Mouse (Mus musculus): Measurements from ENCODE around the gene Ppil1. TPM values are rescaled to one million over a fixed set of nuclear protein-coding genes. Genes with fewer than 3 reads are reported as not detected.

The Ppil1 gene
- 83.0 and 122 TPM in 2 replicates for total RNA-seq (2014; fragmentation: Nextera tagmentation)
- 97.1 and 107 TPM in 2 replicates for total RNA-seq (2017)

- ATAC-seq (replicated peaks; ENCODE audit: poor library complexity, severe bottlenecking), result peak; percentile 52
These were observed at the start of gene Ppil1 for GRCm38 (mm10) chr17:29263840-29264633. Ppil1 (minus strand) TSS chr17:29264186.

DNA sequence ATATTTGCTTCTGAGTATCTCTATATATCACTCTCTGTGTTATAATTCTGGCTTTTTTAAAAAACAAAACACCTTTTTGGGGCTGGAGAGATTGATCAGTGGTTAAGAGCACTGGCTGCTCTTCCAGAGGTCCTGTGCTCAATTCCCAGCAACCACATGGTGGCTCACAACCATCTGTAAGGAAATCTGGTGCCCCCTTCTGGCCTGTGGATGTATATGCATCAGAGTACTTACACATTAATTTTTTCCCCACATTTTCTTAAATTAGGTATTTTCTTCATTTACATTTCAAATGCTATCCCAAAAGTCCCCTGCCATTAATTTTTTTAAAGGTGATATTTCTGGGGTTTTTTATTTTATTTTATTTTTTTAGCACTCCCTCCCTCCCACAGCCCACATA lies 49.3 kb upstream of the Ppil1 start:
- ATAC-seq (replicated peaks; ENCODE audit: poor library complexity, severe bottlenecking), result no peak

- ATAC-seq (replicated peaks; ENCODE audit: poor library complexity, severe bottlenecking), result no peak
These were observed 48.1 kb upstream of the Ppil1 start for GRCm38 (mm10) chr17:29312082-29312481.

GRCm38 (mm10) chr17:29311602-29312001 lies 47.6 kb upstream of the Ppil1 start:
- ATAC-seq (replicated peaks; ENCODE audit: poor library complexity, severe bottlenecking), result no peak

GRCm38 (mm10) chr17:29310056-29310623 lies 46.2 kb upstream of the Ppil1 start:
- ATAC-seq (replicated peaks; ENCODE audit: poor library complexity, severe bottlenecking), result no peak

- ATAC-seq (replicated peaks; ENCODE audit: poor library complexity, severe bottlenecking), result 0 out of 2 replicates have a peak, but pooled peaks have one; percentile 7
These were observed 41.9 kb upstream of the Ppil1 start for GRCm38 (mm10) chr17:29305871-29306270.

DNA sequence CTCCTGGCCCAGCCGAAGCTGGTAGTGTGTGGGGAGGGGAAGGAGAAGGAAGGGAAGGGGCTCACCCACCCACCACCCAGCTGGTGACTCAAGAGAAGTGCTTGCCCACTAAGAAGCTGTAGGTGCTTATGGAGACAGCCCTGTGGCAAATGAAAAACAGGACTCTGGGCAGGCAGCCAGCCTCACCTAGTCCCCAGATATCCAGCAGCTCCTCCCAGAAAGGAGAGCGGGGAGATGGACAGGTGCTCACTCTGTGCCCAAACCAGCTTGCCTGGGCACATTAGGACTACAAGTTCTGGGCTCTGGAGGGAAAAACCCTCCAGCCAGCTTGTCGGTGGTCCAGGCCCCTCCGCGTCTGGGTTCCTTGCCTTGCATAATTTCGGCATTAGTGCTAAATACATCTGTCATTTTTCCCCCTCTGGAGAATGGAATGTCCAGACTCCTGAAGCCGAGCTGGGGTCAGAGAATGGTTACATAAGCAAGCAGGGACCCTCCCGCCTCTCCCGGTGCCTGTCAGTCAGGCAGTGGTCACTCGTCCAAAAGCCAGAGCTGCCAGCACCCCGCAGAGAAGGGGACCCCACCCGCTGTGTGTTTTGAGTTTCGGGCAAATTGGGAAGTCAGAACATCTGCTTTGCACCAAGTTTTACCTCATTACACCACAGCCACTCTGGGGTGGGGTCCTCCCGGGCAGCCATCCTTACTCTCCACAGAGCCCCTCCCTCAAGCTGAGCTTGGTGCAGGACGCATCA lies 41.2 kb upstream of the Ppil1 start:
- peak; percentile 42; the same call in 1 of the 2 replicates for ATAC-seq (replicated peaks; ENCODE audit: poor library complexity, severe bottlenecking)

- peak; percentile 69 for ATAC-seq (replicated peaks; ENCODE audit: poor library complexity, severe bottlenecking)
These were observed 40.5 kb upstream of the Ppil1 start for GRCm38 (mm10) chr17:29304376-29305057.

GRCm38 (mm10) chr17:29303856-29304255 lies 39.9 kb upstream of the Ppil1 start:
- ATAC-seq (replicated peaks; ENCODE audit: poor library complexity, severe bottlenecking), result no peak

- ATAC-seq (replicated peaks; ENCODE audit: poor library complexity, severe bottlenecking), result no peak
These were observed 39.1 kb upstream of the Ppil1 start for GRCm38 (mm10) chr17:29303087-29303486.

GRCm38 (mm10) chr17:29302149-29302548 lies 38.2 kb upstream of the Ppil1 start:
- ATAC-seq (replicated peaks; ENCODE audit: poor library complexity, severe bottlenecking), result no peak

- no peak for ATAC-seq (replicated peaks; ENCODE audit: poor library complexity, severe bottlenecking)
These were observed 37.4 kb upstream of the Ppil1 start for GRCm38 (mm10) chr17:29301421-29301820.

DNA sequence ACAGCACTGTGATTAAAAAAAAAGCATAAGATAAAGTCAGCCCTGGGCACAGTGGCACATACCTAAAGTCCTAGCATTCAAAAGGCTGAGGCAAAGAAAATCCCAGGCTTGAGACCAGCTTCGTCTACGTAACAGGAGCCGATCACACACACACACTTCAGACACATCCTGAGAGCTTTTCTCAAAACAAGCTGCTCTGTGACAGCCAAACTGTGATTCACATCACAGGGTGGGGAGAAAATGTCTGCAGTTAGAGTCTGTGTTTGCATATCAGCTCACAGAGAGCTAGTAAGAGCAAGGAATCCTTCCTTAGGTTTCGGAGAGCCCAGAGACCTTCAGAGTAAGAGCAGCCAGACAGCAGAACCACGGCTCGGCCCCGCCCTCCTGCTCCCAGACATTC lies 36.9 kb upstream of the Ppil1 start:
- no peak for ATAC-seq (replicated peaks; ENCODE audit: poor library complexity, severe bottlenecking)

DNA sequence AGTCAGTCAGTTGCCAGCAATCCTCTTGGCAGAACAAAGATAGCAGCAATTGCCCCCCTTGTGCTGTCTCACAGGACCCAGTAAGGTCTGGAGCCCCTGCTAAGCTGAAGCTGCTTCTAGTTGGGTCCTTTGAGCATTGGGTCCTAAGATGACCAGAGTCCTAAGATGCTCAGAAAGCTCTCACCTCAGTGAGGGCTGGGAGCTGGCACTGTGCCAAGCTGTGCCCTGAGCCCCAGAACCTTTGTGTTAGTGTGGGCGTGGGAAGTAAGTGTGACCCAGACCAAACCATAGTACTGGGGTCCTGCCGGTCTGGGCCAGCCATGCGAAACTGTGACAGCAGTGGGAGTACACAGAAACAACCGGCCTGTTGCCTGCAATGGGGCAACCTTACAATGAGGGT lies 35.3 kb upstream of the Ppil1 start:
- no peak for ATAC-seq (replicated peaks; ENCODE audit: poor library complexity, severe bottlenecking)

- no peak for ATAC-seq (replicated peaks; ENCODE audit: poor library complexity, severe bottlenecking)
These were observed 33.8 kb upstream of the Ppil1 start for GRCm38 (mm10) chr17:29297813-29298212.

- ATAC-seq (replicated peaks; ENCODE audit: poor library complexity, severe bottlenecking), result no peak
These were observed 33.3 kb upstream of the Ppil1 start for GRCm38 (mm10) chr17:29297321-29297720.

DNA sequence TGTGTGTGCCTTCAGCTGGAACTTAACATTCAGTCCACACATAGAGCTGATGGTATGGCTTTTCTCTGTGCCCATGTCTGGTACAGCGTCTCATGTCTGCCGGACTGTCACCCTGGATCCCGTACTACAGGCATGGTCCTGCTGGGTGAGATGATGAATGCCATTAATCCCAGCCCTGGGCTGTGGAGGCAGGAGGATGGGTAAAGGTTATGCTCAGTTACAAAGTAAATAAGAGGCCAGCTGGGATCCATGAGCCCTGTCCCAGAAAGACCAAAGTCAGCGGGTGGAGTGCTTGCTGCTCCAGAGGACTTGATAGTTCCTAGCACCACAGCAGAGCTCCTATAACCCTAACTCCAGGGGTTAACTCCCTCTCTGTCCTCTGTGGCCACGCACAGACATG lies 31.8 kb upstream of the Ppil1 start:
- no peak for ATAC-seq (replicated peaks; ENCODE audit: poor library complexity, severe bottlenecking)

GRCm38 (mm10) chr17:29293807-29294605 lies 30.0 kb upstream of the Ppil1 start:
- no peak for ATAC-seq (replicated peaks; ENCODE audit: poor library complexity, severe bottlenecking)

- ATAC-seq (replicated peaks; ENCODE audit: poor library complexity, severe bottlenecking), result no peak
These were observed 29.0 kb upstream of the Ppil1 start for GRCm38 (mm10) chr17:29292996-29293395.

- ATAC-seq (replicated peaks; ENCODE audit: poor library complexity, severe bottlenecking), result no peak
These were observed 27.8 kb upstream of the Ppil1 start for GRCm38 (mm10) chr17:29291793-29292192.
